Mouse (Mus musculus) C2C12 (cell line): Measurements from ENCODE around the gene Tmem178b. TPM values are rescaled to one million over a fixed set of nuclear protein-coding genes. Genes with fewer than 3 reads are reported as not detected.

Experiments used
- H3K27me3 ChIP-seq: one replicate; pipeline ENCODE4 v1.6.1; 2011; ENCODE audit not compliant: control insufficient read depth, insufficient read depth, insufficient read length
- H3K36me3 ChIP-seq: one replicate; pipeline ENCODE4 v1.6.1; 2011; ENCODE audit not compliant: control insufficient read depth, insufficient read depth
- H3K4me3 ChIP-seq: one replicate; pipeline ENCODE4 v1.5.1; 2011; ENCODE audit warnings: mild to moderate bottlenecking, control low read depth; ENCODE audit not compliant: poor library complexity, insufficient read depth, severe bottlenecking
- H3K79me2 ChIP-seq: one replicate; pipeline ENCODE4 v1.6.1; 2011; ENCODE audit not compliant: control insufficient read depth, insufficient read depth
- H3K79me3 ChIP-seq: one replicate; pipeline ENCODE4 v1.6.1; 2011; ENCODE audit warnings: low read depth, control low read depth
- H3ac ChIP-seq: one replicate; pipeline ENCODE3; 2011; ENCODE audit warnings: low read depth; ENCODE audit not compliant: control insufficient read depth, insufficient read length
- CEBPB ChIP-seq: IDR thresholded peaks from one replicate; pipeline ENCODE4 v1.6.1; 2011; ENCODE audit warnings: low read depth, mild to moderate bottlenecking, control low read depth, moderate library complexity
- CTCF ChIP-seq: IDR thresholded peaks from one replicate; pipeline ENCODE4 v1.5.1; 2011; ENCODE audit not compliant: control insufficient read depth, insufficient read depth, insufficient read length
- FOSL1 ChIP-seq: IDR thresholded peaks from one replicate; pipeline ENCODE4 v1.8.0; 2011; ENCODE audit warnings: mild to moderate bottlenecking, low read length; ENCODE audit not compliant: poor library complexity, insufficient read depth, severe bottlenecking
- MAX ChIP-seq: IDR thresholded peaks from one replicate; pipeline ENCODE4 v1.6.1; 2011; ENCODE audit warnings: mild to moderate bottlenecking, control low read depth
- MYOD1 ChIP-seq: IDR thresholded peaks from one replicate; pipeline ENCODE4 v1.6.1; 2011; ENCODE audit warnings: low read depth; ENCODE audit not compliant: control insufficient read depth, insufficient read length
- MYOG ChIP-seq: IDR thresholded peaks from one replicate; pipeline ENCODE4 v1.6.1; 2011; ENCODE audit not compliant: control insufficient read depth, insufficient read length; ENCODE audit errors: extremely low read depth
- USF1 ChIP-seq: IDR thresholded peaks from one replicate; pipeline ENCODE4 v1.6.1; 2011; ENCODE audit warnings: low read depth, mild to moderate bottlenecking, control low read depth, moderate library complexity
- polyA plus RNA-seq: library from polyadenylated mRNA; unstranded; fragments of >200 nt; fragmentation: generic; extraction: Trizol; gene quantifications from one replicate; pipeline ENCODE4 v1.2.1, GENCODE M21; 2012; ENCODE audit warnings: missing spikeins

Gene Tmem178b
- polyA plus RNA-seq, 1 experiment = 0.01 TPM

- Histone ChIP-seq H3K79me2 (no peaks in the 10 kb centered on the region), H3K79me3 (no peaks in the 10 kb centered on the region), H3K27me3 (no peaks in the 10 kb centered on the region), H3K4me3 (no peak overlapping the region), H3K36me3 (no peaks in the 10 kb centered on the region), H3ac (no peak overlapping the region)
- no peak for TF ChIP-seq CTCF
- no peak for TF ChIP-seq MYOD1
- TF ChIP-seq CEBPB = no peak
- no peak for TF ChIP-seq USF1
- no peak for TF ChIP-seq MAX
- no peak for TF ChIP-seq FOSL1
Measured at GRCm38 (mm10) chr6:40263687-40264086, 390.6 kb downstream of the Tmem178b start.

- no peaks in the 10 kb centered on the region for H3K79me2 ChIP-seq
- H3K4me3 ChIP-seq = no peak overlapping the region
- no peaks in the 10 kb centered on the region for H3K27me3 ChIP-seq
- H3K79me3 ChIP-seq = no peaks in the 10 kb centered on the region
- H3ac ChIP-seq = no peak overlapping the region
- no peaks in the 10 kb centered on the region for H3K36me3 ChIP-seq
- TF ChIP-seq CEBPB (no peak), MYOG (no peak), MAX (no peak), USF1 (no peak), FOSL1 (no peak), MYOD1 (no peak)
Measured at GRCm38 (mm10) chr6:40300707-40301106, 427.6 kb downstream of the Tmem178b start.

GRCm38 (mm10) chr6:40303379-40303778 lies 430.3 kb downstream of the Tmem178b start:
- Histone ChIP-seq H3ac (no peak overlapping the region), H3K79me3 (no peaks in the 10 kb centered on the region), H3K4me3 (no peak overlapping the region), H3K79me2 (no peaks in the 10 kb centered on the region), H3K27me3 (peaks cover 3% of the 10 kb centered on the region), H3K36me3 (no peaks in the 10 kb centered on the region)
- TF ChIP-seq MYOD1 = no peak
- no peak for TF ChIP-seq MAX
- TF ChIP-seq FOSL1 = no peak
- TF ChIP-seq MYOG = no peak
- TF ChIP-seq CEBPB = no peak
- TF ChIP-seq CTCF = peak; percentile 23

Other genes with a start within 250 kb of the Tmem178b start
- gene Braf, start 147.8 kb upstream of the Tmem178b start, polyA plus RNA-seq = 2.2 TPM
- gene Mrps33, start 62.3 kb upstream of the Tmem178b start, polyA plus RNA-seq = 133 TPM